8 mouse cellular contexts compared by ENCODE assay signal in genomic region chr3:95861796-95862195, GRCm38 (mm10). TPM values are rescaled to one million over a fixed set of nuclear protein-coding genes. Genes with fewer than 3 reads are reported as not detected.
DNase-seq lines count a peak whose midpoint lies in the region; ATAC-seq and TF ChIP-seq lines count a peak whose summit lies in the region.

No protein-coding gene starts in this region.

- H3K4me3 ChIP-seq in heart, embryonic 11.5 days (ENCODE audit: low read depth, low read length), result no peak overlapping the region
- H3K4me3 ChIP-seq in forebrain, embryonic 13.5 days, result no peak overlapping the region
- no peak overlapping the region for H3K4me3 ChIP-seq in hindbrain, embryonic 14.5 days (replicated peaks; ENCODE audit: low read length)
- H3K4me3 ChIP-seq in left cerebral cortex, adult 2 months, result no peak overlapping the region

- no peaks in the 10 kb centered on the region for H3K9me3 ChIP-seq in heart, embryonic 11.5 days (replicated peaks; ENCODE audit: control insufficient read depth, low read length)
- no peaks in the 10 kb centered on the region for H3K9me3 ChIP-seq in forebrain, embryonic 13.5 days (replicated peaks)
- no peaks in the 10 kb centered on the region for H3K9me3 ChIP-seq in hindbrain, embryonic 14.5 days (ENCODE audit: control insufficient read depth, low read length)

- no peaks in the 10 kb centered on the region for H3K4me1 ChIP-seq in heart, embryonic 11.5 days (ENCODE audit: control insufficient read depth, insufficient read depth, low read length)
- H3K4me1 ChIP-seq in forebrain, embryonic 13.5 days, result no peaks in the 10 kb centered on the region
- no peaks in the 10 kb centered on the region for H3K4me1 ChIP-seq in hindbrain, embryonic 14.5 days (replicated peaks; ENCODE audit: control insufficient read depth, insufficient read depth, low read length)

- 43% methylated on average over 2 of the region's 2 CpGs for WGBS in heart, embryonic 11.5 days (ENCODE audit: insufficient replicate concordance)
- WGBS in forebrain, embryonic 13.5 days, result 34% methylated on average over 2 of the region's 2 CpGs
- WGBS in hindbrain, embryonic 14.5 days, result 34% methylated on average over 2 of the region's 2 CpGs

- peaks cover 8% of the 10 kb centered on the region; the same call in 1 of the 2 replicates for H3K36me3 ChIP-seq in heart, embryonic 11.5 days (ENCODE audit: control insufficient read depth, insufficient read depth, low read length)
- peaks cover 28% of the 10 kb centered on the region for H3K36me3 ChIP-seq in forebrain, embryonic 13.5 days (ENCODE audit: poor library complexity, severe bottlenecking)
- H3K36me3 ChIP-seq in hindbrain, embryonic 14.5 days (replicated peaks; ENCODE audit: control insufficient read depth, insufficient read depth), result peaks cover 17% of the 10 kb centered on the region; the same call in 1 of the 2 replicates

- peak; percentile 84 to 88 for DNase-seq in heart, adult 18-20 months
- DNase-seq in brain, adult 2 months (ENCODE audit: low read depth, low spot score), result peak; percentile 79
- peak; percentile 78 for DNase-seq in hindbrain, embryonic 14.5 days (ENCODE audit: low spot score)
- peak; percentile 46 to 47 for DNase-seq in left cerebral cortex, adult 2 months (ENCODE audit: extremely low spot score in 1 of 2, low spot score in 2 of 2)
- DNase-seq in spleen, postnatal 36 days (ENCODE audit: low spot score in 2 of 2), result peak; percentile 74 to 85

- intact Hi-C loops in left cerebral cortex, adult 2 months (cut with DNase I), result loop anchor here (2.0 kb wide), 1 partner anchor 45 kb away; no protein-coding TSS in a partner anchor

- no peak overlapping the region for H3K27ac ChIP-seq in heart, embryonic 11.5 days (ENCODE audit: low read depth, low read length)
- H3K27ac ChIP-seq in forebrain, embryonic 13.5 days, result no peak overlapping the region
- no peak overlapping the region for H3K27ac ChIP-seq in hindbrain, embryonic 14.5 days
- H3K27ac ChIP-seq in left cerebral cortex, adult 2 months, result no peak overlapping the region

- peak; percentile 70 for TF ChIP-seq CTCF in left cerebral cortex, adult 2 months (IDR thresholded peaks at IDR 0.05)

- no peaks in the 10 kb centered on the region for H3K27me3 ChIP-seq in heart, embryonic 11.5 days (ENCODE audit: control insufficient read depth, insufficient read depth, low read length)
- no peaks in the 10 kb centered on the region for H3K27me3 ChIP-seq in forebrain, embryonic 13.5 days
- no peaks in the 10 kb centered on the region for H3K27me3 ChIP-seq in hindbrain, embryonic 14.5 days (ENCODE audit: control insufficient read depth, insufficient read depth, low read length)

- no peak overlapping the region for H3K9ac ChIP-seq in heart, embryonic 11.5 days (ENCODE audit: low read depth, low read length)
- no peak overlapping the region for H3K9ac ChIP-seq in forebrain, embryonic 13.5 days
- H3K9ac ChIP-seq in hindbrain, embryonic 14.5 days, result no peak overlapping the region

- no peak for ATAC-seq in heart, embryonic 11.5 days (replicated peaks; ENCODE audit: insufficient number of reproducible peaks, low FRiP score, low TSS enrichment)
- ATAC-seq in forebrain, embryonic 13.5 days, result peak; percentile 63
- ATAC-seq in hindbrain, embryonic 14.5 days (ENCODE audit: low FRiP score), result peak; percentile 57
- ATAC-seq in megakaryocyte progenitor cell, adult 5-6 weeks (replicated peaks; ENCODE audit: poor library complexity), result peak; percentile 98

- H3K4me2 ChIP-seq in heart, embryonic 11.5 days, result no peak overlapping the region
- no peak overlapping the region for H3K4me2 ChIP-seq in forebrain, embryonic 13.5 days
- H3K4me2 ChIP-seq in hindbrain, embryonic 14.5 days (replicated peaks), result no peak overlapping the region

RNA-seq across cellular contexts. Expression of gene Prpf3, which starts 6.1 kb away (rescaled TPM):
- 10 to 100 TPM; 20.5 to 22.9 TPM for total RNA-seq in heart, adult 18-20 months (2021)
- polyA plus RNA-seq in heart, embryonic 11.5 days (2014; fragmentation: Nextera tagmentation; extraction: Ambion mirVana), result 40.5 and 40.6 TPM in 2 replicates
- polyA plus RNA-seq in forebrain, embryonic 13.5 days (2015; fragmentation: Nextera tagmentation; extraction: Ambion mirVana), result 50.9 and 53.0 TPM in 2 replicates
- 33.5 and 35.7 TPM in 2 replicates for polyA plus RNA-seq in hindbrain, embryonic 14.5 days (2014; fragmentation: Nextera tagmentation; extraction: Ambion mirVana)
- total RNA-seq in left cerebral cortex, adult 2 months (2021), result 10 to 100 TPM; 37.2 to 37.8 TPM
- total RNA-seq in megakaryocyte progenitor cell, adult 5-6 weeks (2015), result 41.2 and 56.2 TPM in 2 replicates
- 25.7 and 51.2 TPM in 2 replicates for total RNA-seq in megakaryocyte progenitor cell, adult 5-6 weeks (2017)

RNA-seq across cellular contexts. Expression of gene Mrps21, which starts 9.5 kb away (rescaled TPM):
- total RNA-seq in heart, adult 18-20 months (2021), result 100 to 1,000 TPM; 323 to 346 TPM
- polyA plus RNA-seq in heart, embryonic 11.5 days (2014; fragmentation: Nextera tagmentation; extraction: Ambion mirVana), result 386 and 410 TPM in 2 replicates
- 334 and 380 TPM in 2 replicates for polyA plus RNA-seq in forebrain, embryonic 13.5 days (2015; fragmentation: Nextera tagmentation; extraction: Ambion mirVana)
- 254 and 293 TPM in 2 replicates for polyA plus RNA-seq in hindbrain, embryonic 14.5 days (2014; fragmentation: Nextera tagmentation; extraction: Ambion mirVana)
- total RNA-seq in left cerebral cortex, adult 2 months (2021), result 100 to 1,000 TPM; 148 to 150 TPM
- total RNA-seq in megakaryocyte progenitor cell, adult 5-6 weeks (2015), result 132 and 147 TPM in 2 replicates
- 382 and 387 TPM in 2 replicates for total RNA-seq in megakaryocyte progenitor cell, adult 5-6 weeks (2017)

RNA-seq across cellular contexts. Expression of gene Ciart, which starts 20.3 kb away (rescaled TPM):
- total RNA-seq in heart, adult 18-20 months (2021), result 1 to 10 TPM; 5.9 TPM
- polyA plus RNA-seq in heart, embryonic 11.5 days (2014; fragmentation: Nextera tagmentation; extraction: Ambion mirVana), result 5.9 and 7.1 TPM in 2 replicates
- polyA plus RNA-seq in forebrain, embryonic 13.5 days (2015; fragmentation: Nextera tagmentation; extraction: Ambion mirVana), result 5.2 and 5.4 TPM in 2 replicates
- polyA plus RNA-seq in hindbrain, embryonic 14.5 days (2014; fragmentation: Nextera tagmentation; extraction: Ambion mirVana), result 2.4 and 2.7 TPM in 2 replicates
- 10 to 100 TPM; 15.9 to 23.8 TPM for total RNA-seq in left cerebral cortex, adult 2 months (2021)
- total RNA-seq in megakaryocyte progenitor cell, adult 5-6 weeks (2015), result 0.56 and 1.3 TPM in 2 replicates
- 2.8 and 3.3 TPM in 2 replicates for total RNA-seq in megakaryocyte progenitor cell, adult 5-6 weeks (2017)

RNA-seq across cellular contexts. Expression of gene BC028528, which starts 30.0 kb away (rescaled TPM):
- total RNA-seq in heart, adult 18-20 months (2021), result 1 to 10 TPM; 7.6 to 9.6 TPM
- polyA plus RNA-seq in heart, embryonic 11.5 days (2014; fragmentation: Nextera tagmentation; extraction: Ambion mirVana), result 29.3 and 29.5 TPM in 2 replicates
- 11.8 and 12.4 TPM in 2 replicates for polyA plus RNA-seq in forebrain, embryonic 13.5 days (2015; fragmentation: Nextera tagmentation; extraction: Ambion mirVana)
- polyA plus RNA-seq in hindbrain, embryonic 14.5 days (2014; fragmentation: Nextera tagmentation; extraction: Ambion mirVana), result 16.1 and 26.2 TPM in 2 replicates
- total RNA-seq in left cerebral cortex, adult 2 months (2021), result 1 to 10 TPM; 3.3 to 5.4 TPM
- total RNA-seq in megakaryocyte progenitor cell, adult 5-6 weeks (2015), result 55.1 and 62.0 TPM in 2 replicates
- total RNA-seq in megakaryocyte progenitor cell, adult 5-6 weeks (2017), result 63.3 and 68.9 TPM in 2 replicates

RNA-seq across cellular contexts. Expression of gene Aph1a, which starts 32.0 kb away (rescaled TPM):
- total RNA-seq in heart, adult 18-20 months (2021), result 100 to 1,000 TPM; 109 to 125 TPM
- 25.9 and 42.4 TPM in 2 replicates for polyA plus RNA-seq in heart, embryonic 11.5 days (2014; fragmentation: Nextera tagmentation; extraction: Ambion mirVana)
- 28.3 and 34.4 TPM in 2 replicates for polyA plus RNA-seq in forebrain, embryonic 13.5 days (2015; fragmentation: Nextera tagmentation; extraction: Ambion mirVana)
- 34.9 and 38.6 TPM in 2 replicates for polyA plus RNA-seq in hindbrain, embryonic 14.5 days (2014; fragmentation: Nextera tagmentation; extraction: Ambion mirVana)
- 10 to 100 TPM; 68.2 to 72.9 TPM for total RNA-seq in left cerebral cortex, adult 2 months (2021)
- total RNA-seq in megakaryocyte progenitor cell, adult 5-6 weeks (2015), result 30.6 and 30.8 TPM in 2 replicates
- total RNA-seq in megakaryocyte progenitor cell, adult 5-6 weeks (2017), result 34.9 and 35.1 TPM in 2 replicates
